Mouse (Mus musculus) MEL (cell line): ENCODE data around the gene Zfyve9. TPM values are rescaled to one million over a fixed set of nuclear protein-coding genes. Genes with fewer than 3 reads are reported as not detected.

Source experiments
- DNase-seq: peaks from one replicate; pipeline ENCODE4 v3.0.0; 2011; ENCODE audit warnings: low read depth, low spot score
- H3K27ac ChIP-seq: 2 replicates; pipeline ENCODE4 v1.5.1; 2012; ENCODE audit warnings: low read depth, mild to moderate bottlenecking, control low read depth, low read length, moderate library complexity; ENCODE audit not compliant: control insufficient read depth
- H3K27me3 ChIP-seq, 2 experiments: fragments of 150-350 bp in 1 of 2; sonication (generic) in 1 of 2; 2 replicates each; pipeline ENCODE4 v1.6.1; 2012; ENCODE audit warnings: low read length in 2 of 2, mild to moderate bottlenecking in 2 of 2, improper control_type of control experiment in 1 of 2, moderate library complexity in 1 of 2; ENCODE audit not compliant: insufficient read depth in 2 of 2, control insufficient read depth in 1 of 2
- H3K36me3 ChIP-seq, 2 experiments: 2 replicates each; pipeline ENCODE4 v1.6.1; 2012 to 2014; ENCODE audit warnings: low read length in 2 of 2, improper control_type of control experiment in 1 of 2, inconsistent platforms in 1 of 2, mild to moderate bottlenecking in 1 of 2; ENCODE audit not compliant: insufficient read depth in 2 of 2, control insufficient read depth in 1 of 2
- H3K4me1 ChIP-seq, 2 experiments: fragments of 150-350 bp in 1 of 2; sonication (generic) in 1 of 2; 2 replicates each; pipeline ENCODE4 v1.6.1; 2012; ENCODE audit warnings: low read length in 2 of 2, improper control_type of control experiment in 1 of 2, mild to moderate bottlenecking in 1 of 2; ENCODE audit not compliant: insufficient read depth in 2 of 2, control insufficient read depth in 1 of 2
- H3K4me3 ChIP-seq, 2 experiments: fragments of 150-350 bp in 1 of 2; sonication (generic) in 1 of 2; 2 replicates each; pipeline ENCODE4 v1.5.1; 2012; ENCODE audit warnings: low read depth in 2 of 2, low read length in 2 of 2, mild to moderate bottlenecking in 2 of 2, moderate library complexity in 2 of 2, control low read depth in 1 of 2, improper control_type of control experiment in 1 of 2; ENCODE audit not compliant: control insufficient read depth in 1 of 2, insufficient read depth in 1 of 2
- H3K79me2 ChIP-seq: 2 replicates; pipeline ENCODE4 v1.6.1; 2012; ENCODE audit warnings: mild to moderate bottlenecking, low read length, moderate library complexity; ENCODE audit not compliant: control insufficient read depth, poor library complexity, insufficient read depth
- H3K9ac ChIP-seq: 2 replicates; pipeline ENCODE4 v1.6.1; 2012; ENCODE audit warnings: low read depth, mild to moderate bottlenecking, control low read depth, low read length, moderate library complexity; ENCODE audit not compliant: control insufficient read depth, poor library complexity, severe bottlenecking
- H3K9me3 ChIP-seq: fragments of 150-350 bp; sonication (generic); replicated peaks from 2 replicates; pipeline ENCODE4 v1.6.1; 2012; ENCODE audit warnings: mild to moderate bottlenecking, low read length, improper control_type of control experiment, moderate library complexity; ENCODE audit not compliant: insufficient read depth
- BHLHE40 ChIP-seq: IDR thresholded peaks from 2 replicates; pipeline ENCODE4 v1.6.1; 2012; ENCODE audit warnings: low read depth, mild to moderate bottlenecking, inconsistent platforms, low read length, improper control_type of control experiment, borderline replicate concordance
- CHD1 ChIP-seq: IDR thresholded peaks from 2 replicates; pipeline ENCODE4 v1.6.1; 2012; ENCODE audit warnings: low read depth, mild to moderate bottlenecking, inconsistent platforms, low read length, improper control_type of control experiment
- CTCF ChIP-seq, 3 experiments: IDR thresholded peaks in 2 of 3; conservative IDR thresholded peaks in 1 of 3; 2 replicates each; pipeline ENCODE4 v1.5.1; 2011 to 2012; ENCODE audit warnings: low read length in 3 of 3, low read depth in 2 of 3, mild to moderate bottlenecking in 2 of 3, improper control_type of control experiment in 1 of 3, inconsistent platforms in 1 of 3, mixed read lengths in 1 of 3, moderate library complexity in 1 of 3; ENCODE audit not compliant: control insufficient read depth in 1 of 3, insufficient read depth in 1 of 3, poor library complexity in 1 of 3, severe bottlenecking in 1 of 3
- ELF1 ChIP-seq: IDR thresholded peaks from 2 replicates; pipeline ENCODE4 v1.6.1; 2014; ENCODE audit warnings: low read depth, mild to moderate bottlenecking, inconsistent platforms, low read length, improper control_type of control experiment, moderate library complexity
- EP300 ChIP-seq, 2 experiments: IDR thresholded peaks; 2 replicates each; pipeline ENCODE4 v1.6.1; 2011; ENCODE audit warnings: improper control_type of control experiment in 2 of 2, low read length in 2 of 2, low read depth in 1 of 2, mild to moderate bottlenecking in 1 of 2
- ETS1 ChIP-seq: IDR thresholded peaks from 2 replicates; pipeline ENCODE4 v1.6.1; 2012; ENCODE audit warnings: low read depth, mild to moderate bottlenecking, inconsistent platforms, low read length, improper control_type of control experiment, moderate library complexity
- HCFC1 ChIP-seq: IDR thresholded peaks from 2 replicates; pipeline ENCODE4 v1.6.1; 2012; ENCODE audit warnings: low read depth, mild to moderate bottlenecking, inconsistent platforms, low read length, improper control_type of control experiment, moderate library complexity
- JUND ChIP-seq: IDR thresholded peaks from 2 replicates; pipeline ENCODE4 v1.6.1; 2011; ENCODE audit warnings: low read depth, mild to moderate bottlenecking, improper control_type of control experiment, low read length
- MAFK ChIP-seq: IDR thresholded peaks from 2 replicates; pipeline ENCODE4 v1.6.1; 2011; ENCODE audit warnings: low read depth, mild to moderate bottlenecking, low read length, improper control_type of control experiment, borderline replicate concordance
- MEF2A ChIP-seq: IDR thresholded peaks from 2 replicates; pipeline ENCODE4 v1.6.1; 2014; ENCODE audit warnings: low read depth, mild to moderate bottlenecking, inconsistent platforms, low read length, improper control_type of control experiment; ENCODE audit not compliant: poor library complexity, insufficient replicate concordance, severe bottlenecking; ENCODE audit errors: extremely low read depth
- MXI1 ChIP-seq: IDR thresholded peaks from 2 replicates; pipeline ENCODE4 v1.6.1; 2011; ENCODE audit warnings: mild to moderate bottlenecking, low read depth, low read length, improper control_type of control experiment
- MYB ChIP-seq: IDR thresholded peaks from 2 replicates; pipeline ENCODE4 v1.6.1; 2011; ENCODE audit warnings: mild to moderate bottlenecking, low read depth, low read length, improper control_type of control experiment
- NELFE ChIP-seq: IDR thresholded peaks from 2 replicates; pipeline ENCODE4 v1.6.1; 2011; ENCODE audit warnings: low read depth, low read length, improper control_type of control experiment
- NRF1 ChIP-seq: IDR thresholded peaks from 2 replicates; pipeline ENCODE4 v1.6.1; 2014; ENCODE audit warnings: low read depth, mild to moderate bottlenecking, inconsistent platforms, low read length, improper control_type of control experiment, moderate library complexity; ENCODE audit not compliant: poor library complexity, insufficient read depth, severe bottlenecking
- POLR2A ChIP-seq, 2 experiments: IDR thresholded peaks; 2 replicates each; pipeline ENCODE4 v1.6.1; 2011 to 2012; ENCODE audit warnings: low read length in 2 of 2, mild to moderate bottlenecking in 2 of 2, control low read depth in 1 of 2, improper control_type of control experiment in 1 of 2, low read depth in 1 of 2, moderate library complexity in 1 of 2; ENCODE audit not compliant: control insufficient read depth in 1 of 2, insufficient read depth in 1 of 2, poor library complexity in 1 of 2
- RAD21 ChIP-seq: IDR thresholded peaks from 2 replicates; pipeline ENCODE4 v1.6.1; 2011; ENCODE audit warnings: mild to moderate bottlenecking, low read depth, low read length, improper control_type of control experiment
- SIN3A ChIP-seq: IDR thresholded peaks from 2 replicates; pipeline ENCODE4 v1.6.1; 2012; ENCODE audit warnings: low read length, improper control_type of control experiment, inconsistent platforms
- SMC3 ChIP-seq: IDR thresholded peaks from 2 replicates; pipeline ENCODE4 v1.6.1; 2011; ENCODE audit warnings: low read depth, low read length, improper control_type of control experiment
- TBP ChIP-seq: IDR thresholded peaks from 2 replicates; pipeline ENCODE4 v1.8.0; 2011; ENCODE audit warnings: low read depth, low read length, improper control_type of control experiment
- ZKSCAN1 ChIP-seq: IDR thresholded peaks from 2 replicates; pipeline ENCODE4 v1.6.1; 2012; ENCODE audit warnings: low read depth, mild to moderate bottlenecking, inconsistent platforms, low read length, improper control_type of control experiment, moderate library complexity
- polyA plus RNA-seq, 2 experiments: library from polyadenylated mRNA; stranded (reverse) in 1 of 2; unstranded in 1 of 2; fragments of >175 nt in 1 of 2; fragments of >200 nt in 1 of 2; gene quantifications; 2 replicates each; pipeline versions ENCODE4 v1.2.1 to v1.2.4; 2012; ENCODE audit warnings: low replicate concordance in 2 of 2, low read depth in 1 of 2; ENCODE audit not compliant: insufficient read length in 2 of 2, insufficient read depth in 1 of 2, missing spikeins in 1 of 2
- total RNA-seq: library from RNA; depleted of rRNA; stranded (reverse); fragments of 300-350 nt; gene quantifications from 2 replicates; pipeline ENCODE4 v1.2.3, GENCODE M21; 2012

Gene Zfyve9
- total and polyA plus RNA-seq, 3 experiments = 0.14 TPM; not detected in 2

DNA sequence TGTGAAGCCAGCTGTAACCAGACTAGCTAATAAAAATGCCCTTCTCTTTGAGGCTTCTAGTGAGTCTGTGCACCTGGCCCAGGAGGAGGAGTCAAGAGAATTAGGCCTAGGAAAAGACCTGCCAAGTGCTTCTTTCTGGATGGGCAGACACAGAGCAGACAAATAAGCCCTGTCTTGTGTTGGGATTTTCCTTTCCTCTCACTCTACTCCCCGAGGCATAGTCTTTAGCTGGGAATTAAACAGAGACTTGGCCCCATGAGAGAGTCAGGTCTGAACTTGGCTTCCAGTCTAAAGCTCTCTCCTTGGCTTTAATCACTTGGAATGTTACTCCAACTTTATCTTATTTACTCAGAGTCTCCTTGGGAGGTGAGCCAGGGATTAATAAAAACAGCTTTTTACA lies 13.3 kb upstream of the Zfyve9 start:
- no peak for DNase-seq
- H3K79me2 ChIP-seq = no peaks in the 10 kb centered on the region
- H3K27ac ChIP-seq = no peak overlapping the region
- H3K4me3 ChIP-seq = no peak overlapping the region
- H3K4me1 ChIP-seq = no peaks in the 10 kb centered on the region
- H3K9ac ChIP-seq = no peak overlapping the region
- TF ChIP-seq CTCF (IDR thresholded peaks at IDR 0.05 in 2 of 3, conservative IDR thresholded peaks at IDR 0.05 in 1 of 3; ENCODE audit: control insufficient read depth in 1 of 3, insufficient read depth in 1 of 3, low read depth in 2 of 3, low read length in 3 of 3, poor library complexity in 1 of 3, severe bottlenecking in 1 of 3) (no peak), SMC3 (no peak), NELFE (no peak), HCFC1 (no peak), MXI1 (no peak), EP300 (IDR thresholded peaks at IDR 0.05; ENCODE audit: low read depth in 1 of 2, low read length in 2 of 2) (no peak), BHLHE40 (no peak), JUND (no peak), MAFK (no peak), ELF1 (no peak), POLR2A (IDR thresholded peaks at IDR 0.05; ENCODE audit: control insufficient read depth in 1 of 2, insufficient read depth in 1 of 2, low read depth in 1 of 2, low read length in 2 of 2, poor library complexity in 1 of 2) (no peak), TBP (no peak), SIN3A (no peak), ETS1 (no peak)
- no peaks in the 10 kb centered on the region for H3K9me3 ChIP-seq
- peaks cover 9 to 34% of the 10 kb centered on the region in 2 experiments for H3K27me3 ChIP-seq
- no peaks in the 10 kb centered on the region for H3K36me3 ChIP-seq

- Histone ChIP-seq H3K36me3 (no peaks in the 10 kb centered on the region), H3K9me3 (no peaks in the 10 kb centered on the region), H3K27ac (no peak overlapping the region), H3K79me2 (no peaks in the 10 kb centered on the region), H3K27me3 (peaks cover 17 to 41% of the 10 kb centered on the region in 2 experiments)
- no peak for DNase-seq
- no peak for TF ChIP-seq POLR2A (IDR thresholded peaks at IDR 0.05; ENCODE audit: control insufficient read depth in 1 of 2, insufficient read depth in 1 of 2, low read depth in 1 of 2, low read length in 2 of 2, poor library complexity in 1 of 2)
- no peak for TF ChIP-seq MXI1
- TF ChIP-seq EP300 (IDR thresholded peaks at IDR 0.05; ENCODE audit: low read depth in 1 of 2, low read length in 2 of 2) = no peak
- no peak for TF ChIP-seq RAD21
- TF ChIP-seq, all 39 proteins: peak for 0
- Histone ChIP-seq H3K4me3 (no peak overlapping the region), H3K4me1 (no peaks in the 10 kb centered on the region), H3K9ac (no peak overlapping the region)
Observed at GRCm38 (mm10) chr4:108790507-108790906, 9.9 kb upstream of the Zfyve9 start.

DNA sequence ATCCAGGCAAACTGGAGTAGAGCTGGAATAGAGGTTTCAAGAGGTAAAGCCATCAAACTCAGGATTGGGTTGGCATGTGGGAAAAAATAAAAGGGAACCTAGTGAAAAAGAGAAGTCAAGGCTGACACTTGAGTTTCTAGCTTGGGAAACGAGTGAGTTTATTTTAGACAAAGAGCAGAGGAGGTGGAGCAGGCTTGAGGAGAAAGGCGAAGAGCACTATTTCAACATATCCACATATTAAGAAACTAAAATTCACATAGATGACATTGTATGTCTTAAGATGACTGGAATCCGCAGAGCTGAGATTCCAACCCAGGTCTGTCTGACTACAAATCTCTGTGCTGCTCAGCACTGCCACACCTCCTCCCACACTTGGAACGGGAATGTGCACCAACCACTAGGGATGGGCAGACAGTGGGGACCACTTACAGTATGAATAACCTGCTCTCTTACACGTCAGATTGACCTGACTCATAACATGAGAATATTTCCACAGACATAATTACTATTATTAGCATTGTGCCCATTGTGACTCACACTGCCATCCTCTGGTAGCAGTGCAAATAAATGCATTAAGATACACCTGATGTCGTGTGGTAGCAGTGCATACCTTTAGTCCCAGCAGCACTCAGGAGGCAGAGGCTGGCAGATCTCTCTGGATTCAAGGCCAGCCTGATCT lies 8.8 kb upstream of the Zfyve9 start:
- no peaks in the 10 kb centered on the region for H3K4me1 ChIP-seq

More for the DNA sequence above, 8.8 kb upstream of the Zfyve9 start:
- Histone ChIP-seq H3K9ac (no peak overlapping the region), H3K79me2 (no peaks in the 10 kb centered on the region), H3K9me3 (no peaks in the 10 kb centered on the region), H3K4me3 (no peak overlapping the region), H3K36me3 (no peaks in the 10 kb centered on the region), H3K27me3 (peaks cover 17 to 37% of the 10 kb centered on the region in 2 experiments), H3K27ac (no peak overlapping the region)
- no peak for DNase-seq
- TF ChIP-seq CHD1 (no peak), BHLHE40 (no peak), ELF1 (no peak), MYB (no peak), MEF2A (no peak), ZKSCAN1 (no peak), NRF1 (no peak)
